Comparison of ENCODE assay signal across 21 mouse cellular contexts in the genomic region with DNA sequence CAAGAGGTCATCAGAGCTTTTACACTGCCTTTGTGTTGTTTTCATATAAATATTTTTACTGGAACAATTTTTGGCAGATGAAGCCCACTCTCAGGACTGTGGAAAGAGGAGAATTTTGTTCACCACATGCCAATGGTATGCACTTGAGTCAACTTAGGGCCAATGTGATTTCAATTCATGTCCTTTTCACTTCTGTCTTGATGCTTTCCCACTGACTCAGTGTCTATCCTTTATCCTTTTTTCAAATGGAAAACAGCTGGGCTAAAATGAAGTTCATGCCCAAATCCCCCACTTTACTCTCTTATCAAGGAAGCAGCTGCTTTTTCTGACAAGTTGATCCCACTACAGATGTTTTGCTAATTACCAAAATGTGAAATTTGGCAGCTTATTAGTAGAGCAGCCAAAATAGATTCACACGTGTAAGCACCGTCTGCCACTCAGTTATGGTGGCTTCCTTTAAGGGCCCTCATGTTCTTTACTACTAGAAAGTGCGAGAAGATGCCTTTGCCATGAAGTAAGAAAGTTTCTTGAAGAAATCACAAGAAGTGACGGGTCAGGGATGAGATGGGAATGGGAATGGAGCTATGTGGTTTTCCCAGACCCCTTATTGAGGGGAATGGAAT. TPM values are rescaled to one million over a fixed set of nuclear protein-coding genes. Genes with fewer than 3 reads are reported as not detected.
DNase-seq lines count a peak whose midpoint lies in the region; ATAC-seq and TF ChIP-seq lines count a peak whose summit lies in the region.
"Had no signal": no experiment of that assay in that cellular context is flagged by ENCODE, and none has a peak within 500 bp of the region (broad histone marks: within the 10 kb centered on the region; RNA-seq: fewer than 3 reads in every experiment).

No protein-coding gene starts in this region.

- H3K9ac ChIP-seq in heart, embryonic 11.5 days (ENCODE audit: low read depth, low read length), result no peak overlapping the region
- H3K9ac ChIP-seq in lung, postnatal 0 days (replicated peaks; ENCODE audit: low read depth), result no peak overlapping the region
- no peak overlapping the region for H3K9ac ChIP-seq in stomach, postnatal 0 days (ENCODE audit: low read length)
- H3K9ac ChIP-seq: forebrain, embryonic 15.5 days; heart, embryonic 15.5 days; midbrain, embryonic 15.5 days had no signal

- TF ChIP-seq CTCF in lung, postnatal 0 days (IDR thresholded peaks at IDR 0.05), result no peak
- no peak for TF ChIP-seq CTCF in lung, adult 2 months (IDR thresholded peaks at IDR 0.05; ENCODE audit: insufficient read depth, low read length)
- no peak for TF ChIP-seq CTCF in embryonic fibroblast, embryonic 13.5 days (IDR thresholded peaks at IDR 0.05; ENCODE audit: borderline replicate concordance, insufficient read depth, low read length)
- TF ChIP-seq CTCF in stomach, postnatal 0 days (IDR thresholded peaks at IDR 0.05; ENCODE audit: low read depth), result no peak

- H3K27me3 ChIP-seq in heart, embryonic 11.5 days (ENCODE audit: control insufficient read depth, insufficient read depth, low read length), result no peaks in the 10 kb centered on the region
- H3K27me3 ChIP-seq in lung, postnatal 0 days (replicated peaks; ENCODE audit: insufficient read depth, low read length), result no peaks in the 10 kb centered on the region
- no peaks in the 10 kb centered on the region for H3K27me3 ChIP-seq in stomach, postnatal 0 days (ENCODE audit: control insufficient read depth, insufficient read depth, low read length)
- H3K27me3 ChIP-seq: forebrain, embryonic 15.5 days; heart, embryonic 15.5 days; megakaryocyte, embryonic 14.5 days; midbrain, embryonic 15.5 days had no signal

- H3K36me3 ChIP-seq in heart, embryonic 11.5 days (ENCODE audit: control insufficient read depth, insufficient read depth, low read length), result no peaks in the 10 kb centered on the region
- H3K36me3 ChIP-seq in lung, postnatal 0 days (ENCODE audit: insufficient read depth, low read length), result no peaks in the 10 kb centered on the region
- no peaks in the 10 kb centered on the region for H3K36me3 ChIP-seq in stomach, postnatal 0 days (ENCODE audit: control insufficient read depth, insufficient read depth, low read length)
- H3K36me3 ChIP-seq: forebrain, embryonic 15.5 days; heart, embryonic 15.5 days; midbrain, embryonic 15.5 days had no signal

- no peak overlapping the region for H3K4me2 ChIP-seq in heart, embryonic 11.5 days
- H3K4me2 ChIP-seq in lung, postnatal 0 days (replicated peaks; ENCODE audit: low read depth, low read length), result no peak overlapping the region
- H3K4me2 ChIP-seq in stomach, postnatal 0 days (replicated peaks; ENCODE audit: low read depth), result no peak overlapping the region
- H3K4me2 ChIP-seq: forebrain, embryonic 15.5 days; heart, embryonic 15.5 days; liver, embryonic 11.5 days; midbrain, embryonic 15.5 days had no signal

- WGBS in heart, embryonic 11.5 days (ENCODE audit: insufficient replicate concordance), result 65% methylated on average over 4 of the region's 4 CpGs
- whole genome bisulfite sequencing in lung, postnatal 0 days, result 67% methylated on average over 4 of the region's 4 CpGs
- WGBS in lung, adult 2 months, result 60% methylated on average over 4 of the region's 4 CpGs
- WGBS in stomach, postnatal 0 days, result 59% methylated on average over 4 of the region's 4 CpGs

- peak; percentile 26 to 61 for DNase-seq in heart, adult 18-20 months
- DNase-seq in lung, postnatal 0 days (ENCODE audit: low spot score), result peak; percentile 46
- DNase-seq in lung, adult 2 months, result no peak
- DNase-seq in stomach, postnatal 0 days (ENCODE audit: low spot score), result no peak
- no peak for DNase-seq in right cerebral cortex, postnatal 25 days
- DNase-seq: cerebellum, adult 8-10 months; gastrocnemius, postnatal 36 days; kidney, adult 8-10 months; kidney, postnatal 14 days; lung, adult 18-20 months; retina, postnatal 1 day; spleen, adult 18-20 months; thymus, adult 2 months had no signal

- no peak overlapping the region for H3K4me3 ChIP-seq in heart, embryonic 11.5 days (ENCODE audit: low read depth, low read length)
- no peak overlapping the region for H3K4me3 ChIP-seq in lung, postnatal 0 days (ENCODE audit: low read depth, low read length)
- no peak overlapping the region for H3K4me3 ChIP-seq in lung, adult 2 months (replicated peaks; ENCODE audit: extremely low read depth, low read depth, low read length)
- H3K4me3 ChIP-seq in embryonic fibroblast, embryonic 13.5 days (ENCODE audit: insufficient read depth, low read length), result no peak overlapping the region
- no peak overlapping the region for H3K4me3 ChIP-seq in stomach, postnatal 0 days (ENCODE audit: low read depth, low read length)
- H3K4me3 ChIP-seq: forebrain, embryonic 15.5 days; heart, embryonic 15.5 days; megakaryocyte, embryonic 14.5 days; midbrain, embryonic 15.5 days; myocyte had no signal

- H3K9me3 ChIP-seq in heart, embryonic 11.5 days (replicated peaks; ENCODE audit: control insufficient read depth, low read length), result no peaks in the 10 kb centered on the region
- H3K9me3 ChIP-seq in lung, postnatal 0 days (ENCODE audit: low read length), result no peaks in the 10 kb centered on the region
- H3K9me3 ChIP-seq in stomach, postnatal 0 days (ENCODE audit: control insufficient read depth, low read length), result no peaks in the 10 kb centered on the region
- H3K9me3 ChIP-seq: forebrain, embryonic 15.5 days; heart, embryonic 15.5 days; midbrain, embryonic 15.5 days had no signal

- no peaks in the 10 kb centered on the region for H3K4me1 ChIP-seq in heart, embryonic 11.5 days (ENCODE audit: control insufficient read depth, insufficient read depth, low read length)
- H3K4me1 ChIP-seq in lung, postnatal 0 days (ENCODE audit: insufficient read depth, low read depth, low read length), result no peaks in the 10 kb centered on the region
- no peaks in the 10 kb centered on the region for H3K4me1 ChIP-seq in lung, adult 2 months (ENCODE audit: control insufficient read depth, insufficient read depth, low read length)
- H3K4me1 ChIP-seq in embryonic fibroblast, embryonic 13.5 days (ENCODE audit: control insufficient read depth, insufficient read depth, low read length), result peaks cover 18% of the 10 kb centered on the region
- no peaks in the 10 kb centered on the region for H3K4me1 ChIP-seq in stomach, postnatal 0 days (replicated peaks; ENCODE audit: control insufficient read depth, insufficient read depth)
- H3K4me1 ChIP-seq: forebrain, embryonic 15.5 days; heart, embryonic 15.5 days; megakaryocyte, embryonic 14.5 days; midbrain, embryonic 15.5 days had no signal

- ATAC-seq in heart, embryonic 11.5 days (replicated peaks; ENCODE audit: insufficient number of reproducible peaks, low FRiP score, low TSS enrichment), result no peak
- peak; percentile 76 for ATAC-seq in lung, postnatal 0 days
- peak; percentile 45; the same call in 1 of the 2 replicates for ATAC-seq in stomach, postnatal 0 days (ENCODE audit: low FRiP score, low TSS enrichment)
- ATAC-seq: forebrain, embryonic 15.5 days; midbrain, embryonic 15.5 days had no signal

- no peak overlapping the region for H3K27ac ChIP-seq in heart, embryonic 11.5 days (ENCODE audit: low read depth, low read length)
- H3K27ac ChIP-seq in lung, postnatal 0 days (ENCODE audit: low read length), result no peak overlapping the region
- peak overlapping the region; percentile 92 for H3K27ac ChIP-seq in embryonic fibroblast, embryonic 13.5 days (ENCODE audit: insufficient read depth, low read length)
- no peak overlapping the region for H3K27ac ChIP-seq in stomach, postnatal 0 days (replicated peaks)
- H3K27ac ChIP-seq: forebrain, embryonic 15.5 days; heart, embryonic 15.5 days; midbrain, embryonic 15.5 days had no signal

- no peak for TF ChIP-seq POLR2A in lung, adult 2 months (IDR thresholded peaks at IDR 0.05; ENCODE audit: borderline replicate concordance, extremely low read depth, low read depth, low read length)
- no peak for TF ChIP-seq POLR2A in embryonic fibroblast, embryonic 13.5 days (IDR thresholded peaks at IDR 0.05; ENCODE audit: low read depth, low read length)

- peak; percentile 36; the same call in 1 of the 2 replicates for TF ChIP-seq EP300 in lung, postnatal 0 days (IDR thresholded peaks at IDR 0.05)
- no peak for TF ChIP-seq EP300 in stomach, postnatal 0 days (optimal IDR thresholded peaks at IDR 0.05)

RNA-seq across cellular contexts. Expression of gene Fibin, which starts 29.8 kb away (rescaled TPM):
- 1 to 10 TPM; 4.0 to 7.8 TPM for total RNA-seq in heart, adult 18-20 months (2021)
- 1.8 and 3.6 TPM in 2 replicates for polyA plus RNA-seq in heart, embryonic 11.5 days (2014; fragmentation: Nextera tagmentation; extraction: Ambion mirVana)
- polyA plus RNA-seq in lung, postnatal 0 days (2015; fragmentation: Nextera tagmentation; extraction: Ambion mirVana), result 73.1 and 76.2 TPM in 2 replicates
- 18.0 and 19.3 TPM in 2 replicates for polyA plus RNA-seq in lung, adult 2 months (2012; rRNA removed)
- 29.0 and 49.2 TPM in 2 replicates for polyA plus RNA-seq in embryonic fibroblast, embryonic 13.5 days (2011; ENCODE audit: insufficient read length, low read depth, missing spikeins)
- 42.3 and 47.2 TPM in 2 replicates for polyA plus RNA-seq in stomach, postnatal 0 days (2015; fragmentation: Nextera tagmentation; extraction: Ambion mirVana)

Comparison
In these comparisons a context has a peak if more than half of its experiments do, and no peak if none do; other contexts are left out.
1. DNase-seq: peak in heart, adult 18-20 months (2 of 2) and lung, postnatal 0 days (single experiment); none in lung, adult 2 months (single experiment), stomach, postnatal 0 days (single experiment) and right cerebral cortex, postnatal 25 days (single experiment).